Mouse (Mus musculus) ES-Bruce4 (cell line): ENCODE data around the gene Rnf130.

Experiments
- CTCF ChIP-seq: IDR thresholded peaks from one replicate; pipeline ENCODE4 v1.8.1; 2011; ENCODE audit warnings: low read depth, low read length
- POLR2A ChIP-seq: IDR thresholded peaks from one replicate; pipeline ENCODE4 v1.8.1; 2011; ENCODE audit warnings: low read length; ENCODE audit not compliant: insufficient read depth

GRCm38 (mm10) chr11:50138206-50138822 lies 113.2 kb downstream of the Rnf130 start:
- TF ChIP-seq POLR2A: no peak
- no peak for TF ChIP-seq CTCF
